Mouse (Mus musculus) midbrain, embryonic 13.5 days (tissue): Measurements from ENCODE around the gene Rftn1. TPM values are rescaled to one million over a fixed set of nuclear protein-coding genes. Genes with fewer than 3 reads are reported as not detected.

Source experiments
- ATAC-seq: fragments of 200-750 bp; cut with Nextera tagmentation; 2 replicates; pipeline ENCODE4 v1.8.0; 2017; ENCODE audit warnings: mild to moderate bottlenecking, moderate TSS enrichment, moderate library complexity
- H3K27ac ChIP-seq: fragments of 300-500 bp; sonication (generic); 2 replicates; pipeline ENCODE4 v1.5.1; 2015; ENCODE audit warnings: inconsistent platforms, mild to moderate bottlenecking, moderate library complexity
- H3K27me3 ChIP-seq: fragments of 300-500 bp; sonication (generic); 2 replicates; pipeline ENCODE4 v1.6.1; 2015; ENCODE audit warnings: mild to moderate bottlenecking, inconsistent platforms
- H3K36me3 ChIP-seq: fragments of 300-500 bp; sonication (generic); 2 replicates; pipeline ENCODE4 v1.6.1; 2015; ENCODE audit warnings: mild to moderate bottlenecking, inconsistent platforms
- H3K4me1 ChIP-seq: fragments of 300-500 bp; sonication (generic); replicated peaks from 2 replicates; pipeline ENCODE4 v1.6.1; 2015; ENCODE audit warnings: inconsistent platforms
- H3K4me2 ChIP-seq: fragments of 300-500 bp; sonication (generic); replicated peaks from 2 replicates; pipeline ENCODE4 v1.6.1; 2015; ENCODE audit warnings: moderate library complexity, mild to moderate bottlenecking, inconsistent platforms
- H3K4me3 ChIP-seq: fragments of 300-500 bp; sonication (generic); replicated peaks from 2 replicates; pipeline ENCODE4 v1.5.1; 2015; ENCODE audit warnings: mild to moderate bottlenecking, inconsistent platforms
- H3K9ac ChIP-seq: fragments of 300-500 bp; sonication (generic); replicated peaks from 2 replicates; pipeline ENCODE4 v1.6.1; 2015; ENCODE audit warnings: mild to moderate bottlenecking, inconsistent platforms
- H3K9me3 ChIP-seq: fragments of 300-500 bp; sonication (generic); 2 replicates; pipeline ENCODE4 v1.6.1; 2016; ENCODE audit warnings: mild to moderate bottlenecking, inconsistent platforms
- WGBS: fragments of 180-500 bp; shearing (Covaris S2); methylation state at CpG from one replicate; pipeline ENCODE4 v1.1.7; 2015; 5-methylcytosine and 5-hydroxymethylcytosine counted together
- polyA plus RNA-seq: library from polyadenylated mRNA; unstranded; fragments of >200 nt; fragmentation: Nextera tagmentation; extraction: Ambion mirVana; gene quantifications from 2 replicates; pipeline ENCODE4 v1.2.1, GENCODE M21; 2015

Rftn1 gene
- polyA plus RNA-seq, 1 experiment from 2014 or later = 10.9 TPM

DNA sequence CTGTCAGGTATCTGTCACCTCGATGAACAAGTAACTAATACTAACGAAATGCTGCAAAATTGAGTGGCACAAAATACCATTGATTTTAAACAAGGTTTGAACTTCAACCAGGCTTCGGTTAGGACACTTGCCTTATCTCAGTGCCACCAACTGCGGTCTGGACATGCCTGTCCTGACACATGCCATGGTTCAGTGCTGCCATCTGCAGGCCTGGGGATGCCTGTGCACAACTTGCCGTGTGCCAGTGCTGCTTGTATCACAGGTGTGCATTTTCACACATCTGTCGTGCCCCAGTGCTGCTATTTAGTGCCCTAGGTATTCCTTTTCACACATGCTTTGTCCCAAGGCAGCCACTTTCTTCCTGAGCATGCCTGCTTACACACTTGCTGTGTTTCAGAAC is 247.8 kb downstream of the Rftn1 start:
- 73% methylated on average over 6 of the region's 6 CpGs for WGBS
- Histone ChIP-seq H3K9me3 (no peaks in the 10 kb centered on the region), H3K4me1 (no peaks in the 10 kb centered on the region), H3K27me3 (no peaks in the 10 kb centered on the region), H3K27ac (no peak overlapping the region), H3K4me3 (no peak overlapping the region), H3K36me3 (no peaks in the 10 kb centered on the region), H3K4me2 (no peak overlapping the region), H3K9ac (no peak overlapping the region)
- no peak for ATAC-seq

Other genes with a start within 250 kb of the Rftn1 start
- 0.27 and 0.30 TPM in 2 replicates for gene Dazl, start 103.0 kb upstream of the Rftn1 start, polyA plus RNA-seq